Mouse (Mus musculus) hindbrain, embryonic 16.5 days (tissue): ENCODE data around the gene Decr2. TPM values are rescaled to one million over a fixed set of nuclear protein-coding genes. Genes with fewer than 3 reads are reported as not detected.

Experiments used
- ATAC-seq: fragments of 200-750 bp; cut with Nextera tagmentation; 2 replicates; pipeline ENCODE4 v1.8.0; 2017; ENCODE audit warnings: moderate TSS enrichment, moderate library complexity
- H3K27ac ChIP-seq: fragments of 300-500 bp; sonication (generic); 2 replicates; pipeline ENCODE4 v1.5.1; 2014; ENCODE audit warnings: low read depth, mild to moderate bottlenecking, control low read depth, low read length, moderate library complexity
- H3K27me3 ChIP-seq: fragments of 300-500 bp; sonication (generic); replicated peaks from 2 replicates; pipeline ENCODE4 v1.6.1; 2014; ENCODE audit warnings: low read length; ENCODE audit not compliant: control insufficient read depth, insufficient read depth
- H3K36me3 ChIP-seq: fragments of 300-500 bp; sonication (generic); 2 replicates; pipeline ENCODE4 v1.6.1; 2014; ENCODE audit warnings: mild to moderate bottlenecking, low read length, moderate library complexity, mixed read lengths; ENCODE audit not compliant: control insufficient read depth, insufficient read depth
- H3K4me1 ChIP-seq: fragments of 300-500 bp; sonication (generic); 2 replicates; pipeline ENCODE4 v1.6.1; 2014; ENCODE audit warnings: low read depth, low read length; ENCODE audit not compliant: control insufficient read depth, insufficient read depth
- H3K4me2 ChIP-seq: fragments of 300-500 bp; sonication (generic); 2 replicates; pipeline ENCODE4 v1.6.1; 2014; ENCODE audit warnings: mild to moderate bottlenecking, low read length, control low read depth, moderate library complexity
- H3K4me3 ChIP-seq: fragments of 300-500 bp; sonication (generic); 2 replicates; pipeline ENCODE4 v1.5.1; 2014; ENCODE audit warnings: mild to moderate bottlenecking, low read length, control low read depth, moderate library complexity
- H3K9ac ChIP-seq: fragments of 300-500 bp; sonication (generic); 2 replicates; pipeline ENCODE4 v1.6.1; 2014; ENCODE audit warnings: low read depth, mild to moderate bottlenecking, control low read depth, low read length, moderate library complexity
- H3K9me3 ChIP-seq: fragments of 300-500 bp; sonication (generic); 2 replicates; pipeline ENCODE4 v1.6.1; 2014; ENCODE audit warnings: mild to moderate bottlenecking, low read length, moderate library complexity; ENCODE audit not compliant: control insufficient read depth
- WGBS: fragments of 180-500 bp; shearing (Covaris S2); extraction: QIAGEN DNeasy Blood & Tissue Kit; methylation state at CpG from one replicate; pipeline ENCODE4 v1.1.7; 2014; 5-methylcytosine and 5-hydroxymethylcytosine counted together
- polyA plus RNA-seq: library from polyadenylated mRNA; unstranded; fragments of >200 nt; fragmentation: Nextera tagmentation; extraction: Ambion mirVana; gene quantifications from 2 replicates; pipeline ENCODE4 v1.2.1, GENCODE M21; 2015

The Decr2 gene
- polyA plus RNA-seq, 1 experiment from 2014 or later: 45.7 TPM

GRCm38 (mm10) chr17:26114061-26114460 lies 23.9 kb upstream of the Decr2 start:
- peaks cover 34% of the 10 kb centered on the region for H3K27me3 ChIP-seq
- ATAC-seq: no peak
- peak overlapping the region; percentile 71 for H3K4me3 ChIP-seq
- WGBS: 9% methylated on average over 8 of the region's 8 CpGs
- no peak overlapping the region for H3K27ac ChIP-seq
- peak overlapping the region; percentile 90 for H3K4me2 ChIP-seq
- H3K9me3 ChIP-seq: no peaks in the 10 kb centered on the region
- H3K36me3 ChIP-seq: no peaks in the 10 kb centered on the region
- peak overlapping the region; percentile 94 for H3K9ac ChIP-seq
- H3K4me1 ChIP-seq: peaks cover 9% of the 10 kb centered on the region

DNA sequence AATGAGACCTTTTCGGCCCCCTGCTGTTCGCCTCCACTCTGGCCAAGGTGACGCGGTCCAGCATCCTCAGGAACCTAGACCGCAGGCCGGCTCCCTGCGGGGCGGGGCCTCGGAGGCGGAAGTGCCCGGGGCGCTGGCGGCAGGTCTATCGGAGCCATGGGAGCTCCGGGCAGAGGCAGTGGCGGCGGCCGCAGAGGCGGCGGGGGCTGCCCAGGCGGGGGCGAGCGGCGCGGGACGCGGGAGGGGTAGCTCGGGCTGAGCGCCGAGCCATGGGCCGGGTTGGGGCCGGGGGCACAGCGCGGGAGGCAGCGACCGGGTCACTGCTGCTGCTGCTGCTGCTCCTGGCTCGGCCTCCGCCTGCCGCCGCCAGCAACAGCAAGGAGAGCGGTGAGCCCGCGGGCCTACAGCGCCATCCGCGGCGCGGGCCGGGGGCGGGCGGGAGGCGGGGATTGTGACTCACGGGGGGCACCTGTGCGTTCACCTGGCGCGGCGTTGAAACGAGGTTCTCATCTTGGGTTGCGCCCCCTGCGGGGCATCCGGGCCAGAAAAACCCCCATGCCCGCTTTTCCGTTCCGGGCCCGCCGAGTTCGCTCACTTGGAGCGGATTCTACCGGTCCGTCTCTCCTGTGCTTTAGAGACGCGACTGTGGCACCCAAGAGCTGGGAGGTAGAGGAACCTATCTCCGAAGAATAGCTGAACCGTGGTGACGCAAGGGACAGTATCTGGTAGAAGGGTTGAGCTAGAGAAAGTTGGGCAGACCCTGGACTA lies 23.2 kb upstream of the Decr2 start, which contains the start of gene Tmem8:
Gene Tmem8, plus strand, starts transcription at position 119 of the 768 bp plus-strand sequence.
- Histone ChIP-seq H3K4me2 (peak within 1 kb of the TSS; percentile 90), H3K4me1 (peaks cover 9% of the 10 kb centered on the region), H3K4me3 (peak within 1 kb of the TSS; percentile 71), H3K27ac (peak within 1 kb of the TSS; percentile 73), H3K36me3 (no peaks in the 10 kb centered on the region), H3K27me3 (peaks cover 34% of the 10 kb centered on the region), H3K9me3 (no peaks in the 10 kb centered on the region), H3K9ac (peak within 1 kb of the TSS; percentile 94)
- peak; percentile 72 for ATAC-seq
- under 1% methylated on average over 65 of the region's 75 CpGs for WGBS

- Histone ChIP-seq H3K27ac (no peak overlapping the region), H3K36me3 (no peaks in the 10 kb centered on the region), H3K9ac (peak overlapping the region; percentile 94), H3K4me2 (peak overlapping the region; percentile 90), H3K4me3 (peak overlapping the region; percentile 71), H3K4me1 (peaks cover 9% of the 10 kb centered on the region), H3K9me3 (no peaks in the 10 kb centered on the region), H3K27me3 (peaks cover 30% of the 10 kb centered on the region)
- 0 out of 2 replicates have a peak, but pooled peaks have one; percentile 3 for ATAC-seq
- WGBS: 18% methylated on average over 14 of the region's 14 CpGs
These were observed 22.6 kb upstream of the Decr2 start for GRCm38 (mm10) chr17:26112751-26113150.

DNA sequence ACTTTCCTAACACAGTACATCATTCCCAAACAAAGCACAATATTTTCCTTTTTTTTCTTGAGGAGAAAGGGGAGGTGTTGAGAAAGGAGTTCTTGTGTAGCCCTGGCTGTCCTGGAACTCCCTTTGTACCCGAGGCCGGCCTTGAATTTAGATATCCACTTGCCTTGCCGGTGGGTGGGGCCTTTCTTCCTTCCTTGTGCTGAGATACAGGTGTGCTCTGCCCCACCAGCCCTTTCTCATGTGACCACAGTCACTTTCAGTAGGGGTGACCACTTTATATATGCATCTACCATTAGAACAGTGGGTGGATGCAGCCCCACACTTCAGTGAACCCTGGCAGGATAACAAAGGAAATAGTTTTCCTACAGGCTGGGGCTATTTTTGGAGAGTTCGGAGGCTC lies 21.6 kb upstream of the Decr2 start:
- Histone ChIP-seq H3K9me3 (no peaks in the 10 kb centered on the region), H3K4me1 (peaks cover 9% of the 10 kb centered on the region), H3K27me3 (peaks cover 24% of the 10 kb centered on the region), H3K4me2 (no peak overlapping the region), H3K27ac (no peak overlapping the region), H3K4me3 (no peak overlapping the region), H3K9ac (no peak overlapping the region), H3K36me3 (no peaks in the 10 kb centered on the region)
- 28% methylated on average over 4 of the region's 4 CpGs for WGBS
- ATAC-seq: no peak

- Histone ChIP-seq H3K4me3 (no peak overlapping the region), H3K9ac (no peak overlapping the region), H3K4me1 (peaks cover 9% of the 10 kb centered on the region), H3K36me3 (no peaks in the 10 kb centered on the region), H3K9me3 (no peaks in the 10 kb centered on the region), H3K4me2 (no peak overlapping the region), H3K27ac (no peak overlapping the region), H3K27me3 (peaks cover 20% of the 10 kb centered on the region)
- 4% methylated on average over 4 of the region's 4 CpGs for WGBS
- ATAC-seq: no peak
These were observed 20.9 kb upstream of the Decr2 start for GRCm38 (mm10) chr17:26111024-26111423.

DNA sequence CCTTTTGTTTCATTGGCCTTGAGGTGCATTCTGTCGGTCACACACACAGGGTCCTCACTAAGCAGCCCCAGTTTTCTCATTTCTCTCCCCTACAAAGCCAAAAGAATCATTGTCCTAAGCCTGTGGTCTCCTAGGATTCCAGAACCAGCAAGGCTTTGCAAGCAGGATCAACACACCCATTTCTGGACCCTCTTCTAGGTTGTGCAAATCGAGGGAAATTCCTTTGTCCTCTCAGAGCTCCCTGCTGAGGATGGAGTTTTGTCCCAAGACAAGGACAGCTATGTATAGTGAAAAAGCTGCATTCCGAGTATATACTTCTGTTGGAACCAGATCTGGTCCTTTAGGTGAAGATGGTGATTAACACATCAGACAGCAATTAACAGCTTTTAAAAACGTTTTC lies 20.0 kb upstream of the Decr2 start:
- H3K4me1 ChIP-seq: peaks cover 9% of the 10 kb centered on the region
- H3K27me3 ChIP-seq: peaks cover 11% of the 10 kb centered on the region
- no peaks in the 10 kb centered on the region for H3K9me3 ChIP-seq
- no peak overlapping the region for H3K4me3 ChIP-seq
- no peak overlapping the region for H3K9ac ChIP-seq
- 18% methylated on average over 4 of the region's 4 CpGs for WGBS
- no peak overlapping the region for H3K27ac ChIP-seq
- no peaks in the 10 kb centered on the region for H3K36me3 ChIP-seq
- ATAC-seq: no peak
- no peak overlapping the region for H3K4me2 ChIP-seq

- Histone ChIP-seq H3K4me3 (no peak overlapping the region), H3K9ac (no peak overlapping the region), H3K36me3 (no peaks in the 10 kb centered on the region), H3K9me3 (no peaks in the 10 kb centered on the region), H3K27ac (no peak overlapping the region), H3K4me1 (no peaks in the 10 kb centered on the region), H3K4me2 (no peak overlapping the region), H3K27me3 (no peaks in the 10 kb centered on the region; the same call in 1 of the 2 replicates)
- ATAC-seq: no peak
- 67% methylated on average over 4 of the region's 4 CpGs for WGBS
These were observed 15.5 kb upstream of the Decr2 start for GRCm38 (mm10) chr17:26105619-26106018.

GRCm38 (mm10) chr17:26101478-26101877 lies 11.3 kb upstream of the Decr2 start:
- no peaks in the 10 kb centered on the region for H3K9me3 ChIP-seq
- H3K9ac ChIP-seq: no peak overlapping the region
- no peaks in the 10 kb centered on the region for H3K4me1 ChIP-seq
- no peak for ATAC-seq
- H3K27me3 ChIP-seq: no peaks in the 10 kb centered on the region
- no peaks in the 10 kb centered on the region for H3K36me3 ChIP-seq
- no peak overlapping the region for H3K4me3 ChIP-seq
- no peak overlapping the region for H3K27ac ChIP-seq
- no peak overlapping the region for H3K4me2 ChIP-seq
- WGBS: 31% methylated on average over 4 of the region's 4 CpGs

DNA sequence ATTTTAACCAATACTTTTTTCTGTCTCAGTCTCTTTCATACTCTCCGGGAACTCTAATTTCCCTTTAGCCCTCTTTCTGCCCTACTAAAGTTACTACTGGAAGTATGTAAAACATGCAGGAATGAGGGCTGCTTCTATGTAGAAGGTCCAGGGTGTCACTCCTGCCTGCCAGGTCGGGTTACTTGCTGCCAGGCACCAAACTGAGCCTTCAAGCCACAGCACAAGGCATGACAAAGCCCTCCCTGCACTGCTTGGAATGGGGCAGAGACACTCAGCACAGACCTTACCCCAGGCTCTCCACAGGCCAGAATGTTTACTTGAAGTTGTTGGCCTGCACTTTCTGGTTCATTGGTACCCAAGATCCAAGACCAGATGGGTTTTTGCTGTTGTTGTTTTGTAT lies 10.0 kb upstream of the Decr2 start:
- H3K9me3 ChIP-seq: no peaks in the 10 kb centered on the region
- no peak overlapping the region for H3K4me2 ChIP-seq
- no peak overlapping the region for H3K4me3 ChIP-seq
- WGBS: 43% methylated on average over 2 of the region's 2 CpGs
- no peak overlapping the region for H3K27ac ChIP-seq
- no peak overlapping the region for H3K9ac ChIP-seq
- H3K27me3 ChIP-seq: no peaks in the 10 kb centered on the region
- no peaks in the 10 kb centered on the region for H3K4me1 ChIP-seq
- ATAC-seq: no peak
- no peaks in the 10 kb centered on the region for H3K36me3 ChIP-seq
